Mouse (Mus musculus): ENCODE data around the gene Ifna6. TPM values are rescaled to one million over a fixed set of nuclear protein-coding genes. Genes with fewer than 3 reads are reported as not detected.
A peak's percentile ranks its signal among the peaks of the same experiment; 100 is the strongest.

The Ifna6 gene
- polyA plus RNA-seq, 1 experiment from 2014 or later, result not detected

GRCm38 (mm10) chr4:88872691-88873090 lies 45.5 kb downstream of the Ifna6 start:
- Histone ChIP-seq H3K9ac (replicated peaks; ENCODE audit: low read length) (no peak overlapping the region), H3K9me3 (replicated peaks; ENCODE audit: control insufficient read depth, low read length) (no peaks in the 10 kb centered on the region), H3K36me3 (replicated peaks; ENCODE audit: control insufficient read depth, insufficient read depth, low read depth, low read length) (no peaks in the 10 kb centered on the region), H3K27ac (replicated peaks; ENCODE audit: low read depth, low read length) (no peak overlapping the region), H3K4me3 (ENCODE audit: low read depth, low read length) (no peak overlapping the region), H3K27me3 (ENCODE audit: control insufficient read depth, insufficient read depth, low read length) (no peaks in the 10 kb centered on the region), H3K4me2 (ENCODE audit: low read depth, low read length) (no peak overlapping the region), H3K4me1 (ENCODE audit: control insufficient read depth, insufficient read depth, low read length) (no peaks in the 10 kb centered on the region)
- WGBS, result 0% methylated on average over 2 of the region's 2 CpGs
- ATAC-seq (replicated peaks; ENCODE audit: insufficient number of reproducible peaks, low FRiP score, low TSS enrichment, low read depth) (no peak), DNase-seq (ENCODE audit: low spot score) (peak; percentile 84)

- no peak overlapping the region for H3K9ac ChIP-seq (replicated peaks; ENCODE audit: low read length)
- no peak overlapping the region for H3K4me2 ChIP-seq (ENCODE audit: low read depth, low read length)
- DNase-seq (ENCODE audit: low spot score) (no peak), ATAC-seq (replicated peaks; ENCODE audit: insufficient number of reproducible peaks, low FRiP score, low TSS enrichment, low read depth) (no peak)
- WGBS, result 69% methylated on average over 4 of the region's 4 CpGs
- H3K4me3 ChIP-seq (ENCODE audit: low read depth, low read length), result no peak overlapping the region
- no peak overlapping the region for H3K27ac ChIP-seq (replicated peaks; ENCODE audit: low read depth, low read length)
- H3K9me3 ChIP-seq (replicated peaks; ENCODE audit: control insufficient read depth, low read length), result no peaks in the 10 kb centered on the region
- H3K36me3 ChIP-seq (replicated peaks; ENCODE audit: control insufficient read depth, insufficient read depth, low read depth, low read length), result no peaks in the 10 kb centered on the region
- no peaks in the 10 kb centered on the region for H3K4me1 ChIP-seq (ENCODE audit: control insufficient read depth, insufficient read depth, low read length)
- H3K27me3 ChIP-seq (ENCODE audit: control insufficient read depth, insufficient read depth, low read length), result no peaks in the 10 kb centered on the region
Observed at GRCm38 (mm10) chr4:88875435-88876095, 48.3 kb downstream of the Ifna6 start.

DNA sequence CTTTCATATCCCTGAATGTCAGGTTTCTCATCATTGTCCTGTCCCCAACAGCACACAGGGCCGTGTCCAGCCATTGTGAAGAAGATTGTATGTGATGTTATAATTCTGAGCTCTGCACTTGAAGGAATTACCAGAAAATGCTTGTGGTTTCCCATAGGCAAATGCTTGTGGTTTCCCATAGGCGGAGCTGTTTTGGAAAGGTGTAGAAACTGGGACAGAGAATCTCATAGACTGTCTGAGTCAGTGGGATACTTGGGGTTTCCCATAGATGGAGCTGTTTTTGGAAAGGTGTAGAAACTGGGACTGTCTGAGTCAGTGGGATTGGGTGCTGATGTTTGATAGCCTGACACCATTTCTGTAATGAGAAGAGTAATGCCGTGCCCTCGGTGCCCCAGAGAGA lies 49.3 kb downstream of the Ifna6 start:
- DNase-seq (ENCODE audit: low spot score), result no peak
- ATAC-seq (replicated peaks; ENCODE audit: insufficient number of reproducible peaks, low FRiP score, low TSS enrichment, low read depth), result no peak

More for the DNA sequence above, 49.3 kb downstream of the Ifna6 start:
- 78% methylated on average over 4 of the region's 4 CpGs for WGBS
- H3K4me2 ChIP-seq (ENCODE audit: low read depth, low read length), result no peak overlapping the region
- H3K27me3 ChIP-seq (ENCODE audit: control insufficient read depth, insufficient read depth, low read length), result no peaks in the 10 kb centered on the region
- H3K27ac ChIP-seq (replicated peaks; ENCODE audit: low read depth, low read length), result no peak overlapping the region
- no peak overlapping the region for H3K4me3 ChIP-seq (ENCODE audit: low read depth, low read length)
- no peaks in the 10 kb centered on the region for H3K36me3 ChIP-seq (replicated peaks; ENCODE audit: control insufficient read depth, insufficient read depth, low read depth, low read length)
- H3K4me1 ChIP-seq (ENCODE audit: control insufficient read depth, insufficient read depth, low read length), result no peaks in the 10 kb centered on the region
- no peaks in the 10 kb centered on the region for H3K9me3 ChIP-seq (replicated peaks; ENCODE audit: control insufficient read depth, low read length)
- no peak overlapping the region for H3K9ac ChIP-seq (replicated peaks; ENCODE audit: low read length)

Other genes with a start within 250 kb of the Ifna6 start
- not detected in 2 replicates for gene Ifna9, start 235.0 kb upstream of the Ifna6 start, polyA plus RNA-seq (2014; fragmentation: Nextera tagmentation; extraction: Ambion mirVana)
- gene Ifna12, start 224.0 kb upstream of the Ifna6 start, polyA plus RNA-seq (2014; fragmentation: Nextera tagmentation; extraction: Ambion mirVana), result not detected in 2 replicates
- not detected in 2 replicates for gene C87499, start 193.0 kb upstream of the Ifna6 start, polyA plus RNA-seq (2014; fragmentation: Nextera tagmentation; extraction: Ambion mirVana)
- gene Ifna13, start 183.0 kb upstream of the Ifna6 start, polyA plus RNA-seq (2014; fragmentation: Nextera tagmentation; extraction: Ambion mirVana), result 0.26 TPM in 1 of 2 replicates, not detected in the other
- not detected in 2 replicates for gene Ifna16, start 150.5 kb upstream of the Ifna6 start, polyA plus RNA-seq (2014; fragmentation: Nextera tagmentation; extraction: Ambion mirVana)
- not detected in 2 replicates for gene Ifna2, start 143.5 kb upstream of the Ifna6 start, polyA plus RNA-seq (2014; fragmentation: Nextera tagmentation; extraction: Ambion mirVana)
- not detected in 2 replicates for gene Ifnab, start 136.1 kb upstream of the Ifna6 start, polyA plus RNA-seq (2014; fragmentation: Nextera tagmentation; extraction: Ambion mirVana)
- gene Gm26566, start 105.6 kb upstream of the Ifna6 start, polyA plus RNA-seq (2014; fragmentation: Nextera tagmentation; extraction: Ambion mirVana), result 1.6 and 1.7 TPM in 2 replicates
- 162 and 180 TPM in 2 replicates for gene Klhl9, start 105.0 kb upstream of the Ifna6 start, polyA plus RNA-seq (2014; fragmentation: Nextera tagmentation; extraction: Ambion mirVana)
- gene Gm13271, start 72.5 kb upstream of the Ifna6 start, polyA plus RNA-seq (2014; fragmentation: Nextera tagmentation; extraction: Ambion mirVana), result not detected in 2 replicates
- 0.20 and 0.28 TPM in 2 replicates for gene Gm13283, start 67.3 kb upstream of the Ifna6 start, polyA plus RNA-seq (2014; fragmentation: Nextera tagmentation; extraction: Ambion mirVana)
- gene Gm13290, start 53.6 kb upstream of the Ifna6 start, polyA plus RNA-seq (2014; fragmentation: Nextera tagmentation; extraction: Ambion mirVana), result 0.22 TPM in 1 of 2 replicates, not detected in the other
- not detected in 2 replicates for gene Gm13289, start 50.5 kb upstream of the Ifna6 start, polyA plus RNA-seq (2014; fragmentation: Nextera tagmentation; extraction: Ambion mirVana)
- gene Gm13272, start 47.6 kb upstream of the Ifna6 start, polyA plus RNA-seq (2014; fragmentation: Nextera tagmentation; extraction: Ambion mirVana), result not detected in 2 replicates
- gene Ifnz, start 45.3 kb upstream of the Ifna6 start, polyA plus RNA-seq (2014; fragmentation: Nextera tagmentation; extraction: Ambion mirVana), result 0.28 TPM in 1 of 2 replicates, not detected in the other
- gene Gm13276, start 41.7 kb upstream of the Ifna6 start, polyA plus RNA-seq (2014; fragmentation: Nextera tagmentation; extraction: Ambion mirVana), result not detected in 2 replicates
- not detected in 2 replicates for gene Gm13277, start 38.8 kb upstream of the Ifna6 start, polyA plus RNA-seq (2014; fragmentation: Nextera tagmentation; extraction: Ambion mirVana)
- gene Gm13278, start 35.9 kb upstream of the Ifna6 start, polyA plus RNA-seq (2014; fragmentation: Nextera tagmentation; extraction: Ambion mirVana), result not detected in 2 replicates
- not detected in 2 replicates for gene Gm13275, start 32.9 kb upstream of the Ifna6 start, polyA plus RNA-seq (2014; fragmentation: Nextera tagmentation; extraction: Ambion mirVana)
- gene Gm13279, start 30.0 kb upstream of the Ifna6 start, polyA plus RNA-seq (2014; fragmentation: Nextera tagmentation; extraction: Ambion mirVana), result not detected in 2 replicates
- gene Gm13285, start 27.8 kb upstream of the Ifna6 start, polyA plus RNA-seq (2014; fragmentation: Nextera tagmentation; extraction: Ambion mirVana), result 0.86 and 1.2 TPM in 2 replicates
- gene Gm13287, start 24.2 kb upstream of the Ifna6 start, polyA plus RNA-seq (2014; fragmentation: Nextera tagmentation; extraction: Ambion mirVana), result not detected in 2 replicates
- gene Gm13288, start 21.9 kb upstream of the Ifna6 start, polyA plus RNA-seq (2014; fragmentation: Nextera tagmentation; extraction: Ambion mirVana), result not detected in 2 replicates
- not detected in 2 replicates for gene Ifna7, start 11.2 kb upstream of the Ifna6 start, polyA plus RNA-seq (2014; fragmentation: Nextera tagmentation; extraction: Ambion mirVana)
- not detected in 2 replicates for gene Ifna11, start 7.5 kb upstream of the Ifna6 start, polyA plus RNA-seq (2014; fragmentation: Nextera tagmentation; extraction: Ambion mirVana)
- not detected in 2 replicates for gene Ifna5, start 8.1 kb downstream of the Ifna6 start, polyA plus RNA-seq (2014; fragmentation: Nextera tagmentation; extraction: Ambion mirVana)
- gene Ifna4, start 14.4 kb downstream of the Ifna6 start, polyA plus RNA-seq (2014; fragmentation: Nextera tagmentation; extraction: Ambion mirVana), result not detected in 2 replicates
- gene Ifna1, start 22.7 kb downstream of the Ifna6 start, polyA plus RNA-seq (2014; fragmentation: Nextera tagmentation; extraction: Ambion mirVana), result not detected in 2 replicates
- gene Ifne, start 52.8 kb downstream of the Ifna6 start, polyA plus RNA-seq (2014; fragmentation: Nextera tagmentation; extraction: Ambion mirVana), result not detected in 2 replicates

All from embryonic facial prominence, embryonic 11.5 days (tissue).